Mouse (Mus musculus) bone marrow, adult 2 months (tissue): ENCODE results near the gene Gm48551. TPM values are rescaled to one million over a fixed set of nuclear protein-coding genes. Genes with fewer than 3 reads are reported as not detected.
A peak's percentile ranks its signal among the peaks of the same experiment; 100 is the strongest.

Experiments used
- H3K27ac ChIP-seq: fragments of 200-500 bp; 2 replicates; pipeline ENCODE4 v1.5.1; 2012; ENCODE audit warnings: low read depth, mild to moderate bottlenecking, control low read depth, inconsistent platforms, low read length; ENCODE audit not compliant: control insufficient read depth, poor library complexity, insufficient read depth
- H3K4me1 ChIP-seq: fragments of 200-500 bp; 2 replicates; pipeline ENCODE4 v1.6.1; 2011; ENCODE audit warnings: low read length; ENCODE audit not compliant: control insufficient read depth, insufficient read depth
- H3K4me3 ChIP-seq: fragments of 200-500 bp; replicated peaks from 2 replicates; pipeline ENCODE3; 2011; ENCODE audit warnings: mild to moderate bottlenecking, low read depth, low read length, control low read depth; ENCODE audit not compliant: control insufficient read depth
- CTCF ChIP-seq: fragments of 200-500 bp; IDR thresholded peaks from 2 replicates; pipeline ENCODE4 v1.5.1; 2011; ENCODE audit warnings: low read length, control low read depth; ENCODE audit not compliant: control insufficient read depth, insufficient read depth
- POLR2A ChIP-seq: fragments of 200-500 bp; IDR thresholded peaks from 2 replicates; pipeline ENCODE4 v1.6.1; 2011; ENCODE audit warnings: low read depth, mild to moderate bottlenecking, control low read depth, low read length, borderline replicate concordance; ENCODE audit not compliant: control insufficient read depth
- WGBS: fragments of 180-500 bp; shearing (Covaris S2); methylation state at CpG from one replicate; pipeline ENCODE4 v1.1.7; 2018; 5-methylcytosine and 5-hydroxymethylcytosine counted together
- polyA plus RNA-seq: library from polyadenylated mRNA; stranded (reverse); fragments of >200 nt; gene quantifications from 2 replicates; pipeline ENCODE4 v1.2.4, GENCODE M21; 2011; ENCODE audit warnings: low replicate concordance; ENCODE audit not compliant: missing spikeins, insufficient read depth, insufficient read length

Gene Gm48551
- polyA plus RNA-seq, 1 experiment, result 4.3 TPM

DNA sequence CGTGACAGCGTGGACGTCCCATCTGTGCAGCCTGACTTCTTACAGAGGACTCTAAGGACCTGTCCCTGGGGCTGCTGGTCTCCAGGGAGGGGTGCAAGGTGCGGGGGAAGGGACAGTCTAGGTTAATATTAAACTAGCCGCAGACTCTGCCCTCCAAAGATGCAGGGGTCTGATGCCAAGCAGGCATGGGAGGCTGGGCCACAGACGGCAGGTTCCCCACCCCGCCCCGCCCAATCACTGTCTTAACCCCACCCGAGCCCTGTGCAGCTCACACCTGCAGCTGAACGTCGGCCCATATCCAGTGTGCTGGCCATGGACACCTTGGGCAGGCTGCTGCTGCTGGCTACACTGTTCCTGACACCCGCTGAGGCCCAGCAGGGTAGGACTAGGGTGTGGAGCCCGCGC is 8.5 kb downstream of the Gm48551 start, which contains the start of gene Smim24:
Smim24 (plus strand) TSS at position 271 of the 405 bp plus-strand sequence.
- TF ChIP-seq POLR2A (no peak), CTCF (no peak)
- peaks cover 5% of the 10 kb centered on the region for H3K4me1 ChIP-seq
- WGBS, result 54% methylated on average over 14 of the region's 14 CpGs
- peak within 1 kb of the TSS; percentile 23 for H3K27ac ChIP-seq
- H3K4me3 ChIP-seq, result peak within 1 kb of the TSS; percentile 40

DNA sequence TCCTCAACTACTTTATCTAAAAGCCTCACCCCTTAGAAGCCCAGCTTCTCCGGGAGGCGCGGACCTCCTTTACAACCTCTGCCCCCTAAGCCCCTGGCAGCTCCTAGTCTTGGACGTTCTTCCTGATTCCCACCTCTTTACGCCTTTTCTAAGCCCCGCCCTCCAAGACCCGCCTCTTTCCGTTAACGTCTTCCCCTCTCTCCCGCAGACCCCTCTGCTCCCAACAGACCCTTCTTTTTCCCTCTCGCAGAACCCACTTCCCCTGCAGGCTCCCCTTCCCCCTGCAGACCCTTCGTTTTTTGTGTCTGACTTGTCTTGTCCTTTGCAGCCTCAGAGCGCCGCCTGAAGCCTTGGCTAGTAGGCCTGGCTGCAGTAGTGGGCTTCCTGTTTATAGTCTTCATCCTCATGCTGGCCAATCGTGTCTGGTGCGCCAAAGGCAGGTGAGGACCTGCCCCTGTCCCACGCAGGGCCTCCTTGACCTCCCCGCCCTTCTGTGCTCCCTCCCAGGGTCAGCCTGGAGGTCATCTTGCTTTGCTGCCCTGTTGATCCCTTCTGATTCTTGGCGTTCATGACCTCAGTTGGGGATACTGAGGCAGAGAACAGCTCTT is 9.3 kb downstream of the Gm48551 start:
- Histone ChIP-seq H3K4me3 (peak overlapping the region; percentile 25), H3K27ac (peak overlapping the region; percentile 23), H3K4me1 (peaks cover 5% of the 10 kb centered on the region)
- WGBS, result 3% methylated on average over 19 of the region's 19 CpGs
- TF ChIP-seq POLR2A, result no peak

DNA sequence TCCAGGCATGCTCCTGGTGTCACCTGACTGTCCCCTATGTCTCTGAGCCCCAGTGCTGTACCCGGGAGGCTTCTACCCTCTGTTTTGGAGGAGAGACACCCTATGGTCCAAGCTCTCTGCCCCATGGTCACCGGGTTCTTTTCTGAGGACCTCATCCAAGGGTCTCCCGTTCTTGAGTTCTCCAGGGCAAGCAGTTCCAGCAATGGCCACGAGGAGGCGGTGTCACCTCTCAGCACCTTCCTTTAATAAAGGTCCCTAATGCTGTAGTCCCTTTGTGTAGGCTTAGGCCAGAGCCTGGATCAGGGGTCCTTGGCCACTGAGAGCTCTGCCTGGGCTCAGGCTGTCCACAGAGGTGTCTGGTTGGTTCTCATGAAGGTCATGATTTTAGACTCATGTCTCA is 10.9 kb downstream of the Gm48551 start:
- 17% methylated on average over 5 of the region's 5 CpGs for WGBS
- Histone ChIP-seq H3K27ac (no peak overlapping the region), H3K4me3 (no peak overlapping the region), H3K4me1 (peaks cover 5% of the 10 kb centered on the region)
- TF ChIP-seq CTCF (peak; percentile 95), POLR2A (no peak)

DNA sequence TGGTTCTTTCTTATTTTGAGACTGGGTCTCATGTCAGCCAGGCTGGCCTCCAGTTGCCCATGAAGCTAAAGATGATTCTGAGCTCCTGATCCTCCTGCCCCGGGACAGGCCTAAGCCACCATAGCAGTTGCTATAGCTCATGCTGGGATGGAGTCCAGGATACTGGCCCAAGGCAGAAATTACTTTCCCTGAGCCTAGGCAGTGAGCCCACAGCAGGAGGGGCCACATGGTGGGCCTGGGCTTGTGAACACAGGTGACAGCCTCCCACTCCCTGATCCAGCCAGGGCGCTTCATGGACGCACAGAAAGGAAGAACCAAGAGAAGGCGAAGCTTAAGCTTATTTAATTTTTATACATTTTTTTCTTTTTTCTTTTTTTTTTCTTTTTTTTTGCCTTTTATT is 11.6 kb downstream of the Gm48551 start:
- no peak overlapping the region for H3K4me3 ChIP-seq
- H3K27ac ChIP-seq, result no peak overlapping the region
- peaks cover 5% of the 10 kb centered on the region for H3K4me1 ChIP-seq
- TF ChIP-seq POLR2A (no peak), CTCF (no peak)
- 80% methylated on average over 4 of the region's 4 CpGs for WGBS

DNA sequence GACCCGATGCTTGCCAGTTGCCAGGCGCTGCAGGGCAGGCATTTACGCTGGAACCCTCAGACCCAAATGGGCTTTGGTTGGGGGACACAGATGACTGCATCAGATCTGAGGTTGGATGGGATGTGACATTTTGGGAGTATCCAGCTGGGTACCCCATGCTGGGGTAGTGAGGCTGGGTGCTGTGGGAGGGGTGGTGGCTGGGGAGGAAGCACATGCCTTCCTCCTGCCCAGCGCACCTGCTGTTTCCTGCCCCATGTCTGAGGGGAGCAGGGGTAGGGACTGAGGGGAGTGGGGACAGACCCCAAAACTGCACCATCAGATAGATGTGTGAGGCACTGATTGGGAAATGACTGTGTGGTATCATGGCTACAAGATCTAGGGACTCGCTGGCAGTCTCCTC is 12.5 kb downstream of the Gm48551 start:
- TF ChIP-seq CTCF (no peak), POLR2A (no peak)
- no peak overlapping the region for H3K27ac ChIP-seq
- H3K4me1 ChIP-seq, result peaks cover 7% of the 10 kb centered on the region
- no peak overlapping the region for H3K4me3 ChIP-seq
- 60% methylated on average over 5 of the region's 5 CpGs for whole genome bisulfite sequencing

DNA sequence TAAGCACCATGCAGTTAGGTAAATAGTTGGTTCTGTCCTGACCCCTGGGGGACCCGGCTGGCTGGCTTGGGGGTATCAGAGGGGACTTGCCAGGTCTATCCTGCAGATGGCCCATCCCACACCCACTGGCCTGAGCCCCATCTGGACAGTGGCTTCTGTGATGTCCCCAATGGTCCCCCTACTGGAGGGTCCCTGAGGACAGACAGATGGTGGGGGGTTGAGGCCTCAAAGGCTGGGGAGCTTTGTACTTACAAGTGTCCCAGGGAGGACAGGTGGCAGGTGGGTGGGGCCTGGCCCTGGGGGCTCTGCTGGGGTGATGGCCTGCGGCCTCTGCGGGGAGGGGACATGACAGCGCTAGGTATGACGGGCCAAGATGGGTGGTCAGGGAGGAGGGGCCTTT is 15.0 kb downstream of the Gm48551 start:
- H3K27ac ChIP-seq, result no peak overlapping the region
- 86% methylated on average over 5 of the region's 5 CpGs for WGBS
- H3K4me3 ChIP-seq, result no peak overlapping the region
- peaks cover 2% of the 10 kb centered on the region; the same call in 1 of the 2 replicates for H3K4me1 ChIP-seq
- TF ChIP-seq CTCF, result no peak
- TF ChIP-seq POLR2A, result no peak

DNA sequence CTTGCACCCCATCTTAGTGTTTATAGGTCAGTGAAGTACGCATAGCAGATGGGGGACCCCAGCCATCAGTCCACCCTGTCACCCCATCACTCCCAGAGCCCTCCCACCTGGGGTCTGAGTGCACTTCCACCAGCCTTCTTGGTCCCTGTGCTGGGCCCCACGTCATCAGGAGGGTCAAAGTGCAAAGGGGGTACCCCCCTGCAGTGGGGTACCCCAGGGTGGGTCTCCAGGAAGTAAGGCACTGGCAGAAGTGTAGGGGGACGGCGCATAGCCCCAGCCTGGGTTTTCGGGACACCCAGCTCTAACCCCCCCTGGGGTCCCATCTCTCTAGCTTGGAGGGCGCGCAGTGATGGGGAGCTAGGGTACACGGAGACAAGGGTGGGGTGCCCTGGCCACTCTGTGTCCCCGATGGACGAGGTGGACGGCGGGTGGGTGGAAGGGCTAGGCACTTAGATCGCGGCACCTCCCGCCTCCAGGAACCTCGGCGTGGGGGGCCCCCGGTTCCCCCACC is 15.6 kb downstream of the Gm48551 start:
- H3K27ac ChIP-seq, result no peak overlapping the region
- TF ChIP-seq POLR2A (no peak), CTCF (no peak)
- no peak overlapping the region for H3K4me3 ChIP-seq
- WGBS, result 89% methylated on average over 18 of the region's 18 CpGs
- H3K4me1 ChIP-seq, result peaks cover 2% of the 10 kb centered on the region; the same call in 1 of the 2 replicates

DNA sequence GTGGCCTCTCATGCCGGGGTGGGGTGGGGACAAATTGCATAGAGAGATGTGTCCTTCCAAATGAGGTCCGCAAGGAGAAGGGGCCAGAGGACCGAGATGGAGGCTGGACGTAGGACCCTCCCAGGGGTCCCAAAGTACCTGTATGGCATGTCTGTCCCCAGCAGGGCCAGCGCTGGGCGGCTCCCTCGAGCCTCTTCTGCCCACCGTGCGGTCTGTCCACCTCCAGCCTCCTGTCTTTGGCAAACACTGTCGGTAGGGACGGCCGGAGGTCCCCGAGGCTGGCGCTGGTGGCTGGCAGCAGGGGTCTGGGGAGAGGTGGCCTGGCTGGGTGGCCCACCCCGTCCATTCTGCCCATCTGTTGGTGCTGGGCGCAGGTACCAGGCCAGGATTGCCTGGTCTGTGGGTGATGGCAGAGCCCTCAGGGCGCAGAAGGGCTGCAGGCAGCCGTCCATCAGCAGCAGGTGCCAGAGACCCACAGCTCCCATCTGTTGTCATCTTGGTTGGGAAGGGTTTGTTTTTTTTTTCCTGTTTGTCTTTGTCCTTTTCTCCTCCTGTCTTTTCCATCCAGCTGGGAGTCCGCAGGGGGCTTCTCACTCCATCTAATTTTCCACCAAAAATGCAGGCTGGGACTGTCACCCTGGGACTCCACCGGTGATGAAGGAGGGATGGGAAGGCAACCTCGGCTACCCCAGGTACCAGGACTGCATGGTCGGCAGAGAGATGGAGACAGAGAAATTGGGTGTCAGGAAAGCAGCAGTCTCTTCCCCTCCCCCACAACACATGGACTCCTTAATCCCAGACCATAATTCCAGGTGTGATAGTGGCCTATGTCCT is 16.3 kb downstream of the Gm48551 start:
- WGBS, result 89% methylated on average over 22 of the region's 22 CpGs
- TF ChIP-seq CTCF, result no peak
- TF ChIP-seq POLR2A, result no peak
- no peak overlapping the region for H3K27ac ChIP-seq
- H3K4me3 ChIP-seq, result no peak overlapping the region
- H3K4me1 ChIP-seq, result peaks cover 3% of the 10 kb centered on the region; the same call in 1 of the 2 replicates
